Mouse (Mus musculus) stomach, postnatal 0 days (tissue): ENCODE results near the gene Pgc. TPM values are rescaled to one million over a fixed set of nuclear protein-coding genes. Genes with fewer than 3 reads are reported as not detected.
A peak's percentile ranks its signal among the peaks of the same experiment; 100 is the strongest.

Experiments used
- ATAC-seq: fragments of 200-750 bp; cut with Nextera tagmentation; 2 replicates; pipeline ENCODE4 v1.8.0; 2017; ENCODE audit not compliant: low FRiP score, low TSS enrichment
- DNase-seq: peaks from one replicate; pipeline ENCODE4 v3.0.0-alpha.2; 2016; ENCODE audit warnings: low spot score
- H3K27ac ChIP-seq: fragments of 300-500 bp; sonication (generic); replicated peaks from 2 replicates; pipeline ENCODE4 v1.5.1; 2014; ENCODE audit warnings: mild to moderate bottlenecking, control low read depth
- H3K27me3 ChIP-seq: fragments of 300-500 bp; sonication (generic); 2 replicates; pipeline ENCODE4 v1.6.1; 2014; ENCODE audit warnings: low read length; ENCODE audit not compliant: control insufficient read depth, insufficient read depth
- H3K36me3 ChIP-seq: fragments of 300-500 bp; sonication (generic); 2 replicates; pipeline ENCODE4 v1.6.1; 2014; ENCODE audit warnings: low read length, mixed read lengths; ENCODE audit not compliant: control insufficient read depth, insufficient read depth
- H3K4me1 ChIP-seq: fragments of 300-500 bp; sonication (generic); replicated peaks from 2 replicates; pipeline ENCODE4 v1.6.1; 2014; ENCODE audit warnings: antibody characterized with exemption; ENCODE audit not compliant: control insufficient read depth, insufficient read depth
- H3K4me2 ChIP-seq: fragments of 300-500 bp; sonication (generic); replicated peaks from 2 replicates; pipeline ENCODE4 v1.6.1; 2014; ENCODE audit warnings: low read depth, mild to moderate bottlenecking, control low read depth, moderate library complexity
- H3K4me3 ChIP-seq: fragments of 300-500 bp; sonication (generic); 2 replicates; pipeline ENCODE4 v1.5.1; 2014; ENCODE audit warnings: low read depth, low read length, control low read depth
- H3K9ac ChIP-seq: fragments of 300-500 bp; sonication (generic); 2 replicates; pipeline ENCODE4 v1.6.1; 2014; ENCODE audit warnings: mild to moderate bottlenecking, low read length, control low read depth, mixed read lengths
- H3K9me3 ChIP-seq: fragments of 300-500 bp; sonication (generic); 2 replicates; pipeline ENCODE4 v1.6.1; 2016; ENCODE audit warnings: low read length; ENCODE audit not compliant: control insufficient read depth
- CTCF ChIP-seq: IDR thresholded peaks from 2 replicates; pipeline ENCODE4 v1.5.1; 2016; ENCODE audit warnings: antibody characterized with exemption, low read depth, mild to moderate bottlenecking, moderate library complexity
- EP300 ChIP-seq: optimal IDR thresholded peaks from 2 replicates; pipeline ENCODE3; 2016; ENCODE audit warnings: antibody characterized with exemption
- WGBS: fragments of 180-500 bp; shearing (Covaris S2); extraction: QIAGEN DNeasy Blood & Tissue Kit; methylation state at CpG from one replicate; pipeline ENCODE4 v1.1.7; 2014; 5-methylcytosine and 5-hydroxymethylcytosine counted together
- polyA plus RNA-seq: library from polyadenylated mRNA; unstranded; fragments of >200 nt; fragmentation: Nextera tagmentation; extraction: Ambion mirVana; gene quantifications from 2 replicates; pipeline ENCODE4 v1.2.1, GENCODE M21; 2015

Gene Pgc
- polyA plus RNA-seq, 1 experiment from 2014 or later = 1,647 TPM

DNA sequence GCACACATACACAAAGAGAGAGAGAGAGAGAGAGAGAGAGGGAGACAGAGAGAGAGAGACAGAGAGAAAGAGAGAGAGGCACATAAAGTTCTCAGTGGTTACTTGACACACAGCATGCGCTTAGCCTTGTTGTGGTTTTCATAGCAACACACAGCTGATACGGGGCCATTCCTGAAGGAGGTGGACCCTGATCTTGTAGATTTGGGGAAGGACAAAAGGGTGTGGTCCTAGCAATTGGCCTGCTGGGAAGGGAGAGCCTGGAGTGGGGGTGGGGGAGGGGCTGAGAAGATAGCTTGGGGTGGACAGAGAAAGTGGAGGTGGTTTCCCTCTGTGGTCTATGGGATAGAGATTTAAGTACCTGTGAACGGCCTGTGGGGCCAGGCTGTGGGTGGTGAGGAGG, 16.6 kb upstream of the Pgc start:
- no peaks in the 10 kb centered on the region for H3K4me1 ChIP-seq
- no peak overlapping the region for H3K27ac ChIP-seq
- 58% methylated on average over 3 of the region's 3 CpGs for WGBS
- H3K9me3 ChIP-seq = no peaks in the 10 kb centered on the region
- ATAC-seq (no peak), DNase-seq (peak; percentile 46)
- H3K36me3 ChIP-seq = no peaks in the 10 kb centered on the region
- no peak overlapping the region for H3K4me3 ChIP-seq
- H3K27me3 ChIP-seq = no peaks in the 10 kb centered on the region
- H3K9ac ChIP-seq = no peak overlapping the region
- TF ChIP-seq CTCF (no peak), EP300 (no peak)
- no peak overlapping the region for H3K4me2 ChIP-seq

GRCm38 (mm10) chr17:47711883-47712282, 14.8 kb upstream of the Pgc start:
- TF ChIP-seq CTCF (no peak), EP300 (no peak)
- Histone ChIP-seq H3K27ac (no peak overlapping the region), H3K36me3 (no peaks in the 10 kb centered on the region), H3K27me3 (no peaks in the 10 kb centered on the region), H3K9ac (no peak overlapping the region), H3K9me3 (no peaks in the 10 kb centered on the region), H3K4me1 (no peaks in the 10 kb centered on the region), H3K4me2 (no peak overlapping the region), H3K4me3 (no peak overlapping the region)
- ATAC-seq = peak; percentile 24; the same call in 1 of the 2 replicates
- DNase-seq = peak; percentile 54
- WGBS = 50% methylated on average over 6 of the region's 6 CpGs

- Histone ChIP-seq H3K4me1 (no peaks in the 10 kb centered on the region), H3K27ac (no peak overlapping the region), H3K9ac (no peak overlapping the region), H3K36me3 (no peaks in the 10 kb centered on the region), H3K4me2 (no peak overlapping the region), H3K4me3 (no peak overlapping the region), H3K27me3 (no peaks in the 10 kb centered on the region), H3K9me3 (no peaks in the 10 kb centered on the region)
- 58% methylated on average over 13 of the region's 22 CpGs for WGBS
- ATAC-seq = no peak
- TF ChIP-seq CTCF (no peak), EP300 (no peak)
- DNase-seq = no peak
Observed at GRCm38 (mm10) chr17:47712889-47713571, 13.6 kb upstream of the Pgc start.

DNA sequence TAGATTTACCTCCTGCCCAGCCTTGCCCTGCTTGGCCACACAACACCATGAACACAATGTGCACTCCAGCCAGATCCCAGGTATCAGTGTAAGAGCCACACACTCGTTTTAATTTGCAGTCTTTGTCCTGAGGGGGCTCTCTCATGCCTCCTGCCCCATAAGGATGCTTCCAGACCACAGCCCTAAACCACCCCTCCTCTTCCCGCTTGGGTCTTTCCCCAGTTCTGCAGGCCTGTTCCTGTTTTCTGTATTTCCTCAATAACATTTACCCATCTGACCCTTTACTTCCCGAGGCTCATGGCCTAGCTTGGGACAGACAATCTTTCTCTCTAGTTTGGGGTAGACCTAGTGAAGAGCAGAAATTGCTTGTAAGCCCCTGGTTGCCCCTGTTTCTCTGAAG, 11.6 kb upstream of the Pgc start:
- Histone ChIP-seq H3K36me3 (no peaks in the 10 kb centered on the region), H3K9me3 (no peaks in the 10 kb centered on the region), H3K9ac (no peak overlapping the region), H3K4me2 (no peak overlapping the region), H3K4me1 (no peaks in the 10 kb centered on the region), H3K27me3 (no peaks in the 10 kb centered on the region), H3K27ac (no peak overlapping the region), H3K4me3 (no peak overlapping the region)
- WGBS = 52% methylated on average over 3 of the region's 3 CpGs
- DNase-seq (no peak), ATAC-seq (no peak)
- TF ChIP-seq CTCF = no peak
- no peak for TF ChIP-seq EP300

DNA sequence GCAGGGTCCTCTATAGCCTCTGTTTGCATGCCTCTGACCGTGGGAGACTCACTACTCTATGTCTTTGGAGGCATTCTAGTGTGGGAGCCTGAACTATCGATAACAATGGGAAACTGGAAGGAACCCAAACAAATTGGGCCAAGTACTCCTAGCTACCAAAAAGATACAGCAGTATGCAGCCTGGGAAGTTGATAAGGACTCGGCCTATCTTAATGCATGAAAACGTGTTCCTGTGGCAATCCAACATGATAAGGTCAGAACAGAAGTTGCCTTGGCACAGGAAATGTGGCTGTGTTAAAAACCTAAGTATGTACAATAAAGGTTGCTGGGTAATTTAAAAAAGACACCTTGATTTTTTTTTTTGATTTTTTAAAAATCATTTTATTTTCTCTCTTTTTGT, 5.5 kb upstream of the Pgc start:
- H3K4me2 ChIP-seq = no peak overlapping the region
- WGBS = 76% methylated on average over 4 of the region's 4 CpGs
- no peak overlapping the region for H3K4me3 ChIP-seq
- H3K9ac ChIP-seq = no peak overlapping the region
- no peaks in the 10 kb centered on the region for H3K36me3 ChIP-seq
- H3K4me1 ChIP-seq = no peaks in the 10 kb centered on the region
- DNase-seq (no peak), ATAC-seq (no peak)
- H3K27ac ChIP-seq = no peak overlapping the region
- no peaks in the 10 kb centered on the region for H3K9me3 ChIP-seq
- TF ChIP-seq EP300 = no peak
- no peak for TF ChIP-seq CTCF
- no peaks in the 10 kb centered on the region for H3K27me3 ChIP-seq
